Mouse (Mus musculus) thymus, postnatal 36 days (tissue): ENCODE data around the gene Mapk8ip2.
A peak's percentile ranks its signal among the peaks of the same experiment; 100 is the strongest.
"Not testable (repeated sequence)": the region's sequence is repeated elsewhere in the genome, so short reads cannot be mapped to it uniquely, and the experiment has no call there.

Experiments
- DNase-seq, 2 experiments: peaks; one replicate each; pipeline ENCODE4 v3.0.0; 2022; ENCODE audit warnings: mixed read lengths in 2 of 2

Gene Mapk8ip2

GRCm38 (mm10) chr15:89453865-89454478 is at the start of gene Mapk8ip2:
Mapk8ip2 (plus strand) TSS chr15:89453913.
- DNase-seq, result peak in 1 of 2 experiments; percentile 19

DNA sequence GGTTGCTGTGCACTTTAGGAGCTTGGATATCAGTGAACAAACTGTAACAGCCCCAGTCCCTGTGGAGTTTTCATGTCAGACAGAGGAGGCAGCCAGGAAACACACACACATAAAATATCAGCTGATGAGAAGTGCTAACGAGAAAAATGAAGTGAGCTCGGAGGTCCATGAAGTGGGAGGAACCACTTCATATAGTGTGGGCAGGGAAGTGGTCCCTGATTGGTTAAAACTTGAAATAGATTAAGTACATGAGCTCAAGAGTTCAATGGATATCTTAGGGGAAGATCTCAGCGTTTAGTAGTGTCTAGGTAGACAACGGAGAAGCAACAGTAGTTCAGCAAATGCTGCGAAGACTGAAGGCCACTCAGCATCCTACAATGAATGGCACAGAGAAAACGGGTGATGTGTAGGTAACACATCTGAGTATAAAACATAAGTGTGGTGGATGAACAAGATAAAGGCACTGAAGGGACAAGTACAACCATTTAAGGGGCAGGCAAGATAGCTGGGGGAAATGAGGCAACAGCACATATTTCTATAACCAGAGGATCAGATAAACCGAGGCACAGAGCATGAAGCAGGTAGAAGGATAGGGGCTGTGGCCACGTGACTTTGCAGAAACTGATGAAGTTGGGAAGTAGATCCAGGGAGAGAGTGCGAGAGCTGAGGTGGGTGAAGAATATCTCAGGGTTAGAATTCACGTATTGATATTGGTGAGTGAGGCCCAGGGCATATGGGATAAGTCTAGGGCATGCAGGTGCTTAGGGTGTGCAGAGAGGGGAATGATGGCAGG is 48.7 kb upstream of the Mapk8ip2 start:
- DNase-seq, result no peak

GRCm38 (mm10) chr15:89406691-89407090 is 47.0 kb upstream of the Mapk8ip2 start:
- no peak for DNase-seq

DNA sequence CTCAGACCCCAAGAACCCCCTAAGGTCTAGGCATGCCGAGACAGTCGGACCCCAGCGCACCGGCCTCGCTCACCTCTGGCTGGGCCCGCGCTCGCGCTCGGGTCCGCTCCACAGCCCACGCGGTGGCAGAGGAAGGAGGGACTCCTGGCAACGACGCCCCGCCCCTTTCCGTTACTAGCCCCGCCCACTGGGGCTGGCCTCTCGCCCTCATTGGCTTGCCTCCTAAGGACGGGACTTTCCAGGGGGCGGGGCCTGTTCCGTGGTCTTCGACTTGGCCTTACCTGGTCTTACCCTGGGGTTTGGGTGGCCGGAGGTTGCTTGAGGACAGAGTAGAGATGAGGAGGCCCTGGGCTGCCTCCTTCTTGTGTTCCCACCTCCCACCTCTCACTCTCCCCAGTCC is 43.6 kb upstream of the Mapk8ip2 start, which contains the start of gene Syce3:
Gene Syce3, minus strand, starts transcription at position 386 of the 400 bp plus-strand sequence.
- DNase-seq, result no peak

GRCm38 (mm10) chr15:89415282-89415681 is 38.4 kb upstream of the Mapk8ip2 start:
- no peak for DNase-seq

DNA sequence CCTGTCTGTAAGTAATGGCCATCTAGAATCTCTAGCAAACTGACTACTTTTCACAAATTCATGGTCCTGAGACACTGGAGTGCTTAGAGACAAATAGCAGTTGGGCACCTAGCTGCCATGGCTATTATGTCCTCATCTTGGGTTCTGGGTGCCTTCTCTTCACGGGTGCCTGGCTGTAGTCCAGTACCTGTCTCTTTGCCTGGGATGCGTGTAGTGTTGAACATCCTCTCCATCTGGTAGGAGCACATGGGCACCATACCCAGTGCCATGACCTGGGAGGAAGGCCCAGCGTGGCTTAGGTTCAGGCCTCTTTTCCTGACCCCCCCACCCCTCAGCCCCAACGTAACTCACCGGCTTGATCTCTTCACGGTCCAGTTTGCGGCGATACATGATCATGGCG is 31.8 kb upstream of the Mapk8ip2 start:
- no peak for DNase-seq

GRCm38 (mm10) chr15:89424621-89425020 is 29.1 kb upstream of the Mapk8ip2 start:
- no peak for DNase-seq

DNA sequence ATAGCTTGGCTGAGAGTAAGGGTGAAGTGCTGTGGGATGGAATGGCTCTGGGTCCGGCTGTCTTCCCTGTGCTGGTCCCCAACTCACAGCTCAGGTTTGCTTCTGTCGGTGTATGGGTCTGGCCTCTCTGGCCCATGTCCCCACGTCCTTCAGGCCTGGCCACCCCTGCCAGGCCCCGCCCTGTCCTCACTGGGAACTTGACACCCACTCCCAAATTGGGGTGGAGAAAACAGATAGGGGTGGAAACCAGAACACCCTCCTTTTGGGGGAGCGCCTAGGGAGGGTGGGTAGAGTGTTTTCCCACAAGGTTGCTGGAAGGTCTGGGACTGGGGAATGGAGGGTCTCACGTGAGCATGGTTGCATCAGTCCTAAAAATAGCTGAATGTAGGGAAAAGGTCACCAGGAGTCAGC is 28.0 kb upstream of the Mapk8ip2 start, which contains the start of gene Cpt1b:
Gene Cpt1b, minus strand, starts transcription at position 153 of the 411 bp plus-strand sequence.
- no peak for DNase-seq

GRCm38 (mm10) chr15:89426716-89427115 is 27.0 kb upstream of the Mapk8ip2 start:
- no peak for DNase-seq

DNA sequence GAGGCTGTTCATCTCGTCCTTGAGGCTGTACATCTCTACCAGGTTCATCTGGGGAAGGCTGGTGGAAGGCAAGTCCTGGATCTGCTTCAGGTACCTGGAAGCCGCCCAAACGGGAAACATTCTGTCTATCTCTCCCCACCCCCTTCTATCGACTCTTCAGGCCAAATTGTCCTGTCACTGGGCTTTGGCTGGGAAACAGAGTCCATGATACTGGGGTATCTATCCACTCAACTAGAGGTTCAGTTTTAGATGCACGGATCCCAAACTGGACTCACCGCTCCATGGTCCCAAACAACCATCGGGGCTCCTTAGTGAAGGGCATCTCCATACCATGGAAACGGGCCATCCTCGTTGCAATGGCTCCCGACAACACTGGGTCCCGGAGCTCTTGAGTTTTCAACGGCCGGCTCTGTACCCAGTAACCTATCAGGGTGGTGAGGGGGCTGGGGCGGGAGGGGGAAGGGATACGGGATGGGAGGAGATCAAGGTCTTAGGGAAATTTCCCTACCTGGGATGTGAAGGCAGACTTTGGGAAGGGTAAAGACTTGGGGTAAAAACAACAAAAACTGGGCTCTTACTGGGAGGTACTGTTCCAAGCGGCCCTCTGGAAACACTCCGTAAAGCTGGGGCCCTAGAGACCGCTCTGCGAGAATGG is 25.4 kb upstream of the Mapk8ip2 start:
- DNase-seq, result no peak

DNA sequence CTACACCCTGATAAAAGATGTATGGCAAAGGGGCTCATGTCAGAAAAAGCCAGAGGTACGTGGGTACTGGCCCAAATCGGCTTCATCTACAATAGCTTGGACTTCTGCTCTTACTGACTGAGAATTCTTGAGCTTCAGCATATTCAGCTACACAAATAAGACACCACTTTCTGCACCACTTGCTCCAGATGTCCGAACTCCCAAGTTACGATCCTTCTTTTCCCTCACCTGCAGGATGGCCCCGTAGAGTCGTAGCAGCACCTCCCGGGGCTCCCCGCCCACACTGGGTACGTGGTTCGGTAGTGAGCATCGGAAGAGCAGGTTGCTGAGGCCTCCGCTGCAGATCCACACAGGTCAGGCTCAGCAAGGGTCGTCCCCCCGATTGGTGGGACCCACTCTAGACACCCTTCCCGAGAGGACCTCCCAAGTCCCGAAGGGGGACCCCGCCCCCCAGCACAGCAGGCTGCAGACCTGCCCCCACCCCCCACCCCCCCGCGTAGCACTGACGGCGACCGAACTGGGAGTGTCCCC is 24.8 kb upstream of the Mapk8ip2 start:
- DNase-seq, result no peak

GRCm38 (mm10) chr15:89429352-89430221 is 24.1 kb upstream of the Mapk8ip2 start, which contains the start of the genes C730034F03Rik, Gm44502 and Chkb:
C730034F03Rik (plus strand) TSS chr15:89429589.
Gm44502 (minus strand) TSS chr15:89429696.
Chkb (minus strand) TSS chr15:89429908.
- peak; percentile 89 to 95 for DNase-seq

- no peak for DNase-seq
Observed at GRCm38 (mm10) chr15:89430341-89430740, 23.4 kb upstream of the Mapk8ip2 start.

DNA sequence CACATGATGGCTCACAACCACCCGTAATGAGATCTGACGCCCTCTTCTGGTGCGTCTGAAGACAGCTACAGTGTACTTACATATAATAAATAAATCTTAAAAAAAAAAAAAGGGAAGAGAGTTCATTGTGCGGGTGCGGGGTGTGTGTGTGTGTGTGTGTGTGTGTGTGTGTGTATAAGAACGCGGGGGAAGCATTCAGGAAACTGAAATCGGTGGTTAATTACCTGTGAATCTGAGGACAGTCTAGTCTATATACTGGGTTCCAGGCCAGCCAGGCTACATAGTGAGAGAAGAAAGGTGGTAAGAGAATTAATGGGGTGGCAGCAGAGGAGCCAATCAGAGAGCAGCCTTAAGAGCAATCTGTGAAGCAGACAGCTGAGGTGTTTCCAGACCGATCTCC is 22.9 kb upstream of the Mapk8ip2 start:
- DNase-seq, result not testable (repeated sequence)

GRCm38 (mm10) chr15:89431271-89431670 is 22.4 kb upstream of the Mapk8ip2 start:
- DNase-seq, result no peak

DNA sequence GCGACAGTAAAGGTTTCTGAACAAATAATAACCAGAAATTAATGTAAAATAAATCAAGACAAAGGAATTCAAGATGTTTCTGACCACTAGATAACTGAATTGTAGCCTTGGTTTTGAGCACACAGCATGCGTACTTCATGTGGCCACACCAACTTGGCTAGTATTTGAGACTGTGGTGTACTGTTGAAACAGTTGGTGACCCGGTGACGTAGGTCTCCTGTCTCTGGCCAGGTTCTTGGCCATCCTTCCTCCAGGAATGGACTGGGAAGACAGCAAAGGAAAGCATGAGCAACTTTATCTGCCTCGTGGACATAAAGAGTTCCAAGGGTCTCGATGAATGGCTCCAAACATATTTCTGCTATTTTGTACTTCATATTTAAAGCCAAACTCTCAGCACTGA is 21.9 kb upstream of the Mapk8ip2 start:
- no peak for DNase-seq

- no peak for DNase-seq
Observed at GRCm38 (mm10) chr15:89432946-89433345, 20.8 kb upstream of the Mapk8ip2 start.

DNA sequence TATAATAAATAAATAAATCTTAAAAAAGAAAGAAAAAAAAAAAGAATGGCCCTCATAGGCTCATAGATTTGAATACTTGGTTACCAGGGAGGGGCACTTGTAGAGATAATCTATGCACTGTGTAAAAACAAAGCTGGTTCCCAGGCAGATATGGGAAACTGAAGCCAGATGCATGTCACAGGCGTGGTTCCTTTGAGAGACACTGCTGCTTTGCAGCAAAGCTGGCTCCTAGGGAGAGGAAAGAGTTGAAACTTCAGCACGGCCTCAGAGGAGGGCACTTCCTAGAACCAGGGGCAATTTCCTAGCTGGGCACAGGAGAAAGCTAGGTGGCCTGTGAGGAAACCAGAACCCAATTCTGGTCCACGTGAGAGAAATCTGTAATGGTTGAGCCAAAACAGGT is 19.6 kb upstream of the Mapk8ip2 start:
- DNase-seq, result no peak

GRCm38 (mm10) chr15:89435878-89436277 is 17.8 kb upstream of the Mapk8ip2 start:
- no peak for DNase-seq

DNA sequence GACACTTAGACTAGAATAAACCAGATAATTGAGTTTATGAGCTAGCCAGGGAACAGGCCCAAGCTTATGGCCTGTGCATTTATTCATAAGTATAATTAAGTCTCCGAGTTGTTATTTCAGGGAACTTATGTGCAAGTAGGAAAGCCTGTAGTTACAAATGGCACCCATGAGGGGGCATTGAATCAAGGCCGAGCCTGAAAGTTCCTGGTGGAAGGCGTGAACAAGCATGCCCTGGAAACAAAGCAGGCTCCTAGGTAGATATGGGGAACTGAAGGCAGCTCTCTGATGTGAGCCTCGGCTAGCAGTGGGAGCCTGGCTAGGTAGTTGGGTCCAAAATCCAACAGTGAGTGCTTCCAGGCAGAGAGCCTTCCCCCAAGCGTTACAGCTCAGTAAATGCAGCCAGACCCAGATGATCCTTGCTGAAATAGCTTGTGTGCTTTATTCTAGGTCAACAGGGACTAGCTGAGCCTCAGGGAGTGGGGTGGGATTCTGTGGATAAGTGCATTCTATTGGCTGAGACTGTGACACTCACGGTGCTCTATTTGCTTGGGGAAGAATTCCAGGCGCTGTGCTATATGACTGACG is 11.1 kb upstream of the Mapk8ip2 start:
- DNase-seq, result no peak
